Mouse (Mus musculus): ENCODE measurements around the gene Tk1. TPM values are rescaled to one million over a fixed set of nuclear protein-coding genes. Genes with fewer than 3 reads are reported as not detected.
"Not testable (repeated sequence)": the region's sequence is repeated elsewhere in the genome, so short reads cannot be mapped to it uniquely, and the experiment has no call there.

The Tk1 gene
- total RNA-seq, 2 experiments from 2014 or later = 2.6 to 4.4 TPM

DNA sequence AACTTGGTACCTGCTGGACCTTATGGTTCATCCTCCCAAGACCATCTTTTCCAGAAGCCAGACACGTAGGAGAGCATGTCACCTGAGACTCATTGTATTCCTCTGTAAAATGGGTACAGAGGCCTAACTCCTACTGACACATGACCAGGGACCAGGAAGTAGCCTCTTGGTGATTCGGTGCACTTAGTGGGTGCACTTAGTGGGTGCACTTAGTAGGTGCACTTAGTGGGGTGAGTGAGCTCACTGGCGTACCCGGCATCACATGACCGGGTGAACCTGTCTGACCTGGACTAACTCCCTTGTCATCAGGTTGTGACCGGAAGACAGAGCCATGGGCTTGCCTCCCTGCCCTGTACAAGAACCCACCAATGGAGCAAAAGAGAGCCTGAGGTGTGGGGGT, 19.1 kb downstream of the Tk1 start:
- intact Hi-C loops (cut with DNase I) = no loop called here
- no peak for DNase-seq (ENCODE audit: extremely low spot score in 1 of 2, low spot score in 2 of 2)

DNA sequence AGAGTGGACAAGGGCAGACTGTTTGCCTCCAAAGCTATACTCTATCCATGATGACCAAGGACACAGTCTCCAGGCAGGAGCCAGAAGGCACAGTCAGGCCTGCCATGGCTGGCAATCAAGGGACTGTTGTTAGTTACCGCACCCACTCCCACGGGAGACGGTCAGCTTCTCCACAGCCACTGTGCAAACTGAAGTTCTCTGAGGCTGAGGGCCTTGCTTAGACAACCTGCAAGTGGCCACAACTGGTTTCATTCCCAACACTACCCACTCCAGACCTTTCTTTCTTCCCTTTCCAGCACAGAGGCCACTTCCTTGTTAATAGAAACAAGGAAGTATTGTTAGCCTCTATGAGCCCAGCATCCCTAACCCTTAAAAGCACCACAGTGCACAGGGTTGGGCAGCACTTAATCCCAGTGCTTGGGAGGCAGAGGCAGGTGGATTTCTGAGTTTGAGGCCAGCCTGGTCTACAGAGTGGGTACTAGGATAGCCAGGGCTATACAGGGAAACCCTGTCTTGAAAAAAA, 22.7 kb downstream of the Tk1 start:
- intact Hi-C loops (cut with DNase I) = no loop called here

DNA sequence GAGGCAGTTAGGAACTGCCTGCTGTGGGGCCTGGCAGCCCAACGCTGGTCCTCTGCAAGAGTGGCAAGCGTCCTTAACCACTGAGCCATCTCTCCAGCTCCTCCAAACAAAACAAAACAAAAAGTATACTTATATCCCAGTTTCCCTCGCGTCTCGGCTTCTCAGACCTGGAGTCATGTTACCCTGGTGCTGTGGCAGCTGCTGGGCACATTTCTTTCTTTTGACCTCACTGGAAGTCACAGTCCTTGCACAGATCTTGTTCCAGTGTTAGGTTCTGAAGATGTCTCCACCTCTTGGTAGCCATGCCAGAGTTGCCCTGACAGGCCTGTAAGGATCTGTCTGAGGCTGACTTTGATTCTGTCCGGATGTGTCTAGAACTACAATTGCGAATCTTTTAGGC, 24.2 kb downstream of the Tk1 start:
- intact Hi-C loops (cut with DNase I) = no loop called here
- no peak for DNase-seq (ENCODE audit: extremely low spot score in 1 of 2, low spot score in 2 of 2)

More for the DNA sequence above, 22.7 kb downstream of the Tk1 start:
- DNase-seq (ENCODE audit: extremely low spot score in 1 of 2, low spot score in 2 of 2) = no peak

DNA sequence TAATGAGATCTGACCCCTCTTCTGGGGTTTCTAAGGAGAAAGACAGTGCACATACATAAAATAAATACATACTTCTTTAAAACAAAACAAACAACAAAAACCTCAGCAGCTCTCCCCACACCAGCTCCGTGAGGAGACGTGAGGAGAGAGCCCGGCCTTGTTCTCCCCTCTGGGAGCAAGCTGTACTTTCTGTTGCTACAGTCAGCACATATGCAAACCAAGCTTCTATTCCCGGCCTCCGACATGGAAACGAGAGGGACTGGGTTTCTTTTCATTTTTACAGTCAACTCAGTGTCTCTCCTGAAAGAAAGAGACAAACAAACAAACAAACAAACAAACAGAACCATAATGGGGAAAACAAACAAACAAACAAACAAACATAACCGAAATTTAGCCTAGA, 25.9 kb downstream of the Tk1 start:
- DNase-seq (ENCODE audit: extremely low spot score in 1 of 2, low spot score in 2 of 2) = no peak
- intact Hi-C loops (cut with DNase I) = no loop called here

DNA sequence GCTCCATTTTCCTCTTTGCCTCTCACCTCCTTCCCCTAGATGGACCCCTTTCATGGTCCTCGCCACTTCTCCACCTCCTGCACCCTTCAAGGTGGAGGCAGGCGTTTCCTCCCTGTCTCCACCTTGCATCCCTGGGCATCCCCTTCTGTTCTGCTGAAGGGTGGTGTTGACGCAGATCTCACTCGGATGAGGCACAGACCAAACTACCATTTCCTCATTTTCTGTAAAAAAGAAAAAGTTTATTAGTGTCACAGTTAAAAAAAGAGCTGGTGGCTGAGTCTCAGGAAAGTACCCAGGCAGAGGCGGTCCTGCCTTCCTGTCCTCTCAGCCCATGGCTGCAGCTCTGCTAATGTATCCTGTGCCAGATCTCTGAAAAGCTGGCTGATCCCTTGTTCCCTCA, 26.7 kb downstream of the Tk1 start:
- intact Hi-C loops (cut with DNase I) = no loop called here
- DNase-seq (ENCODE audit: extremely low spot score in 1 of 2, low spot score in 2 of 2) = no peak

DNA sequence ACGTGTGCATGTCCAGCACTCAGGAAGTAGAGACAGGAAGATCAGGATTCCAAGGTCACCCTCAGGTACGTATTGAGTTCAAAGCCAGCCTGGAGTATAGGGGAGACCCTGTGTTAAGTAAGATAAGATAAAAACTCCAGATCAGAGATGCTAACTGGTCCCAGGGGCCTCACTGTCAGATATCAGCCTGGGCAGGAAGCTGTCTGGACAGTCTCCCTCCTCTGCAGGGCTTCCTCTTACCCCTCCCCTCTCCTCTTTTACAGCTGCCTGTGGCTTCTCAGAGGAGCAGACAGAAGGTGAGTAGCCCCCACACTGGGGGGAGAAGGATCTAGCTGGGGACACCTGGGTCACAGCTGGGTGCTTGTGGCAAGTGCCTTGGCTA, 27.7 kb downstream of the Tk1 start:
- intact Hi-C loops (cut with DNase I) = no loop called here
- no peak for DNase-seq (ENCODE audit: extremely low spot score in 1 of 2, low spot score in 2 of 2)

DNA sequence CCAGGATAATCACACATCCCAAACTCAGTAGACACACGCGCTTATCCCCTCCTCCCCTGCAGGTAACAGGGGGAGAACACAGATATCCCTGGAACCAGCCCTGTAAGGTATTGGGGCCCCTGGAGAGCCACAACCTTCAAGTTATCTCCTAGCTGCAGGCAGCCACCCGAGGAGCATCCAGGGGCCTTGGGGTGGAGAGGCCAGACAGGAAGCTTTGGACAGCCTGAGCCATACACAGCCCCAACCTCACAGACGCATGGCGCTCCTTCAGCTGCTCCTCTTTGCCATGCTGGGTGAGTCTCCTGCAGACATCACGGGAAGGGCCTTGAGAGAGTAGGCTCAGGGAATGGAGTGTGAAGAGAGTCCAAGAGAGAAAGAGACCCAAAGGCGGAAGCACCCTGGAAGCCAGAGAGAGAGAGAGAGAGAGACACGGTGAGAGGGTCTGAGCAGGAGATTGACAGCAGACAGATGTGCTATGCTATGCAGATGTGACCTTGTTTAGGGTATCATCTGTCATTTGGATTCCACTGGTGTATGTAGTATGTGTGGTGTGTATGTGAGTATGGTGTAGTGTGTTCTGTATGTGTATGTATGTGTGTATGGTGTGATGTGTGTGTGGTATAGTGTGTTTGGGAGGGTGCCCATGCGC, 28.3 kb downstream of the Tk1 start, which contains the start of gene 6030468B19Rik:
Gene 6030468B19Rik (plus strand): TSS at position 150 of the 649 bp plus-strand sequence.
- intact Hi-C loops (cut with DNase I) = no loop called here
- DNase-seq (ENCODE audit: extremely low spot score in 1 of 2, low spot score in 2 of 2) = no peak

DNA sequence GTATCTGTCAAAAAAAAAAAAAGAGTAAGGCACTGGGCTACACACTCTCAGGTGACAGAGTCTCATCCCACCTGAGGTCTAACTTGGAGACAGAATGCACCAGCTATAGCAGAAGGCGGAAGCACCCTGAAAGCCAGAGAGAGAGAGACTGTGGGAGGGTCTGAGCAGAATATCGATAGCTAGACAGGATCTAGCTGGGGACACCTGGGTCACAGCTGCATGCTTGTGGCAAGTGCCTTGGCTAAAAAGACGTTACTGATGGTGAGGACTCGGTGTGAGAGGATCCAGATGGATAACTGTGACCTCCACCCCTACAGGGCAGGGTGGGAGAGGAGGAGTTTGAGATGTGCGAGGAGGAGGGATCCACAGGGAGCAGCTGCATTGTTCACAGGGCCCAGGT, 28.9 kb downstream of the Tk1 start:
- DNase-seq (ENCODE audit: extremely low spot score in 1 of 2, low spot score in 2 of 2) = no peak
- intact Hi-C loops (cut with DNase I) = no loop called here

DNA sequence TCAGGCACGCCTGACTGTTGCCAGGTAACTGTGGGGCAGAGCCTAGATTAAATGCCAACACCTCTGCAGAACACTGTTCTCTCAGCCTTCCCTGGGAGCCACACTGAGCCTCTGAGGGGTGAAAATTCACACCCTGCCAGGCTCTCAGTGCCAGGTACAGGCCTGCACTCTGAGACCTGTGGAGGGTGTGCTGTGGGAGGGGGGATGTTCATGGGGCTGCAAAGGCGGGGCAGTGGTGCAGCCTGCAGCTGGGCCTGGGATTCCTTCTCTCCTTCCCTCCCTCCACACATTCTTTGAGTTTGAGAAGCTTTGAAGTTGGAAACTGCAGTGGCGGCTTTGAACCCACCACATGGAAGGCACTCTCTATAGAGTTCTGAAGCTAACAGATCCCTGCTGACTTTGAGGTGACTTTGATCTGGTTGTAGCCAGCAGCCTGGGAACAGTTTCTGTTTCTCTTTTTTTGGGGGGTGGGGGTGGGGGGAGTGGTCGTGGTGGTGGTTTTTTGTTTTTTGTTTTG, 31.8 kb downstream of the Tk1 start:
- DNase-seq (ENCODE audit: extremely low spot score in 1 of 2, low spot score in 2 of 2) = no peak
- intact Hi-C loops (cut with DNase I) = no loop called here

DNA sequence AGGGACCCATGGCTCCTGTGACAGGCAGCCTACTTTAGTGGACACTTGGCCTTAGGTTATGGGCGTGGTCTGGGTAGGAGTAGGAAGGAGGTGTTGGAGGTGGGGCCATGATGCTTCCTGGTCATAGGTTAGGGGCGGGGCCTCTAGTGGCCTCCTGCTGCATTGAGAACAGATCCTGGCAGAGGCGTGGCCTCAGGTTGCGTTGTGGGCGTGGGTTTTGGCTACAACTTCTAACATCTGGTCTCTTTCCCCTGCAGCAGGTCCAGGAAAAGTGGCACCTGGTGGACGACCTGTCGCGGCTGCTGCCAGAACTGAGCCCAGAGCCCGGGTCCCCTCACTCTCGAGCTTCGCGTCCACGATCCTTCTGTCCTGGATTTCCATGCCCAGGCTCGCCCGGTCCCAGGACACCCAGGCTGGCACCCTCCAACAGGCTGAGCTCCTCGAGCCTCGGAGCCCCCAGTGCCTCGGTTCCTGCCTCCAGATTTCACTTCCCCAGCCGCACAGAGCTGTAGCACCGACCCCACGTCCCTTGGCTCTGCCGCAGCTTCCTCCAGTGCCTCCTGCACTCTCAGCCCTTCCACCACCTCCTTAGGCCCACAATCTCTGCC, 33.5 kb downstream of the Tk1 start:
- intact Hi-C loops (cut with DNase I) = no loop called here
- DNase-seq (ENCODE audit: extremely low spot score in 1 of 2, low spot score in 2 of 2) = peak in 1 of 2 experiments; percentile 51

DNA sequence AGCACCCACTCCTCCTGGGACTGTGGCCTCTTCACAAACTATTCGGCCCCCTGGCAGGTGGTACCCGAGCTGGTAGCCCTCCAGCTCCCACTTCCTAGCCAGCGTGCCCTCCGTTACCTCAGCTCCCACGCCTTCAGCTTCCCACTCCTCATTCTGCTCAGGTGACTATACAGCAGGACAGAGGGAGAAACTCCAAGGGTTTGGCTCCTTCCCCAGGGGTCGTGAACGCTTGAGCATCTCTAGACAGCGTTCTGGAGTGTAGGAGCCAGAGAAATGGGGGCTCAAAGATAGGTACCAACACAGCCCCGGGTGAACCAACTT, 34.5 kb downstream of the Tk1 start:
- no peak for DNase-seq (ENCODE audit: extremely low spot score in 1 of 2, low spot score in 2 of 2)
- intact Hi-C loops (cut with DNase I) = no loop called here

DNA sequence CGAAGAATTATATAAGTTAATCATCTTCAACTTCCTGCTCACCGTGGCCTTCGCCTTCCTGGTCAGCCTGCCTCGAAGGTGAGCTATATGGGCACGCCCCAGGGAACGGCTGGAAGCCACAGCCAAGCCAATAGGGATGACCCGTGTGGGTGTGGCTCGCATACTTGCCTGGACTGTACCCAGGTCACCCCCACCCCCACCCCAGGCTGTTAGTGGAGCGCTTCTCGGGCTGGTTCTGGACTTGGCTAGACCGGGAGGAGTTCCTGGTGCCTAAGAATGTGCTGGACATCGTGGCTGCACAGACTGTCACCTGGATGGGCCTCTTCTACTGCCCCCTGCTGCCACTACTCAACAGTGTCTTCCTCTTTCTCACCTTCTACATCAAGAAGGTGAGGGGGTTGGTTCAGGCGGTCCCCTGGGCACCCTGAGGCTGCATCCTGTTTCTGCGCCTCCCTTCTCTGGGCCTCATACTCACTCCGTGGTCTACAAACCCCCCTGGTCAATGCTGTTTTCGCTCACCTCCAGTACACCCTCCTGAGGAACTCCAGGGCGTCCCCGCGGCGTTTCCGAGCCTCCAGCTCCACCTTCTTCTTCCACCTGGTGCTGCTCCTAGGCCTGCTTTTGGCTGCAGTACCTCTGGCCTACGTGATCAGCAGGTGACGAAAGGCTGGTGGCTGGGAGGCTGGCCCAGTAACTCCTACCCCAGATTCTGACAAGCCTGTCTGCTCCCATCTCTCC, 35.0 kb downstream of the Tk1 start:
- DNase-seq (ENCODE audit: extremely low spot score in 1 of 2, low spot score in 2 of 2) = no peak
- intact Hi-C loops (cut with DNase I) = no loop called here

DNA sequence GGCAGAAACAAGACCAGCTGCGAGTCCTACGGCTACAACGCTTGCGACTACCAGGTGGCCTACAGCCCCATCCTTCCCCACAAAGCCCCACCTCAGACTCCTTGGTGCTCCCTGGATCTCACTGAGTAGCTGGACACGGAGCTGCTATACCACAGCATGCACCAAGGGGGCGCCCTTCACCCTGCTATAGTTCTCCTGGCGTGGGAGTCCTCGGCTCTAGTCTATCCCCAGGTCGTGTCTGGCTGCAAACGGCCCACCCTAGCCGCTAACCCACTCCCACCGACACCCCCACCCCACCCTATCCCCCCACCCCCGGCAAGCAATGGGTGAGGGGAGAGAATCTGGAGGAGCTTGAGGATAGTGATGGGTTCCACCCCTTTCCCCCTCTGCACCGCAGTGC, 35.6 kb downstream of the Tk1 start:
- intact Hi-C loops (cut with DNase I) = no loop called here

DNA sequence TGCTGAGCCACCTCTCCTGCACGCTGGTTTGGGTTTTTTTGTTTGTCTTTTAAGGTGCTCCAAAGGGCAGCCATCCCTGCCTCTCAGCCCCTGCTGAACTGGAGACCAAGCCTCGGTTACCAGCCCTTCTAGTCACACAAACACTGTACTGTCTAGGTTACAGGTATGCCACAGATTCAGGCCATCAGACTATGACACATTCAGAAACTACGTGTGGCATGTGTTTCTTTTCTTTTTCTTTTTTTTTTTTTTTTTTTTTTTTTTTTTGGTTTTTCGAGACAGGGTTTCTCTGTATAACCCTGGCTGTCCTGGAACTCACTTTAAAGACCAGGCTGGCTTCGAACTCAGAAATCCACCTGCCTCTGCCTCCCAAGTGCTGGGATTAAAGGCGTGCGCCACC, 37.4 kb downstream of the Tk1 start:
- DNase-seq (ENCODE audit: extremely low spot score in 1 of 2, low spot score in 2 of 2); intact Hi-C loops (cut with DNase I): not testable (repeated sequence)

More for the DNA sequence above, 35.6 kb downstream of the Tk1 start:
- peak in 1 of 2 experiments; percentile 74 for DNase-seq (ENCODE audit: extremely low spot score in 1 of 2, low spot score in 2 of 2)

DNA sequence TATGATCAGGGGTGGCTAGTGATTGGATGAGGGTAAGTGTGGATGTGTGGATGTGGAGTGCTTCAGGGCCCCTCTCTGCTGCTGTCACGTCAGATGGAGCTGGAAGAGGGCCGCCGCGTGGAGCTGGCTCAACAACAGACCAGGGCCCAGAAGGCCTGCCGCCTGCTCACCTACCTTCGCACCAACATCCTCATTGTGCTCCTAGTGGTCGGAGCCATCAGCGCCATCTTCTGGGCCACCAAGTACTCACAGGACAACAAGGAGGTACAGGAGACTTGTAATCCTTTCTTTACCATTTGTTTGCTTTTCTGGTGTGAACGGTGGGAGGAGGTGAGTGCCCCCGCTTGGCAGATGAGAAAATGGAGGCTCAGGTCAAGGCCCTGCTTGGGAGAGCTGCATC, 39.6 kb downstream of the Tk1 start:
- DNase-seq (ENCODE audit: extremely low spot score in 1 of 2, low spot score in 2 of 2) = peak in 1 of 2 experiments; percentile 71
- intact Hi-C loops (cut with DNase I) = no loop called here

DNA sequence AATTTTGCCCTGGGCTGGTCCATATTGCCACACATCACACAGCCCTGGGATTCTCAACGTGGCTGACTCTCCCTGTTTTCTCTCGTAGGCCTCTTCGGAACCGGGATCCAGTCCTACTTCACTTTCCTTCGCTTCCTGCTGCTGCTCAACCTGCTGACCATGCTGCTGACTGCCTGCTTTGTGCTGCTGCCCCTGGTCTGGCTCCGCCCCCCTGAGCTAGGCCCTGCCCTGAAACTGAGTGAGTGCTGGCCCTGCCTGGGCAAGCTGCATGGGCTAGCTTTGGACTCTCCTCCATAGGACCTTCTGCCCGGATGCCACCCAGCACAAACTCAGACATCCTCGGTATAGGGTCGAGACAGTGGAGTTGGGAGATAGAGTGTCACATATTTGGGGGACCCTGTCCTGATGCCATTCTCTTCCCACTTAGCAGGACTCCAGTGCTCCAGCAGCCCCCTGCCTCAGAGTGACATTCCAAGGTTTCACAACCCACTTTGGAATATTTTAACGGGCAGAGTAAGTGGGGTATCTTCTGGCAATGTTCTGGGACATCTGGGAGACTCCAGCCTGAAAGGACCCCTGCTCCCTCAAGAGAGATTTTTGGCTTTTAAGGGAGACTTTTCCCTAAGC, 42.1 kb downstream of the Tk1 start:
- intact Hi-C loops (cut with DNase I) = no loop called here
- DNase-seq (ENCODE audit: extremely low spot score in 1 of 2, low spot score in 2 of 2) = peak in 1 of 2 experiments; percentile 65

DNA sequence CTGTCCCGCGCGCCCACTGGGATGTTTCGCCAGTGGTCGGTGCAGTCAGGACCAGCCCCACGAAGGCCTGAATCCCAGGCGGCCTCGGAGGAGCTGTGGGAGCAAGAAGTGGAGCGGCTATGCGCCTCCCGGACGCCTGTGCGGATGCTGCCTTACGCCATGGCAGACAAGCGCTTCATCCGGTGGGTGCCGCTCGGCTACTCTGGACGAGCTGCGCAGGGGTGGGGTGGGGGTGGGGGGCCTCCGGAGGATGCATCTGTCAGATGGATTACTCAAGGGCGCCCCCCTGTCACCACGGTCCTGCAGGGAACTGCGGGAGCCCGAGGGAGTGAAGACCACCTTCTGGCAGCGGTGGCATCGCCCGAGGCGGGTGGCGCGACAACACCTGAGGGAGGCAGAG, 42.8 kb downstream of the Tk1 start:
- DNase-seq (ENCODE audit: extremely low spot score in 1 of 2, low spot score in 2 of 2) = peak; percentile 61 to 87
- intact Hi-C loops (cut with DNase I) = no loop called here

DNA sequence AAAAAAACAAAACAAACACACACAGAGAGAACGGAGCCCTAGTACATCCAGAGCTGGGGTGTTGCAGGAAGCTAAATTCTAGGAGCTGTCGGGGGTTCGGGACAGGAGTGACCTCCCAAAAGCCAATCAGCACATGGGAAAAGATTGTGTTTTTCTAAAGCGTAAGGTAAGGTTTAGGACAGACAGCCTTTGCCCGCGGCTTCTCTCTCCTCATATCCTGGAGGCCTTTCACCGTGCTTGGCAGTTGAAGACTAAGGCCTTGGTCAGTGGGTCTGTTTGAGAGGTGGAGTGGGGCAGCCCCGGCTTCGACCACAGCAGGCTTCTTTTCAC, 43.2 kb downstream of the Tk1 start:
- intact Hi-C loops (cut with DNase I) = no loop called here
- DNase-seq (ENCODE audit: extremely low spot score in 1 of 2, low spot score in 2 of 2) = no peak

DNA sequence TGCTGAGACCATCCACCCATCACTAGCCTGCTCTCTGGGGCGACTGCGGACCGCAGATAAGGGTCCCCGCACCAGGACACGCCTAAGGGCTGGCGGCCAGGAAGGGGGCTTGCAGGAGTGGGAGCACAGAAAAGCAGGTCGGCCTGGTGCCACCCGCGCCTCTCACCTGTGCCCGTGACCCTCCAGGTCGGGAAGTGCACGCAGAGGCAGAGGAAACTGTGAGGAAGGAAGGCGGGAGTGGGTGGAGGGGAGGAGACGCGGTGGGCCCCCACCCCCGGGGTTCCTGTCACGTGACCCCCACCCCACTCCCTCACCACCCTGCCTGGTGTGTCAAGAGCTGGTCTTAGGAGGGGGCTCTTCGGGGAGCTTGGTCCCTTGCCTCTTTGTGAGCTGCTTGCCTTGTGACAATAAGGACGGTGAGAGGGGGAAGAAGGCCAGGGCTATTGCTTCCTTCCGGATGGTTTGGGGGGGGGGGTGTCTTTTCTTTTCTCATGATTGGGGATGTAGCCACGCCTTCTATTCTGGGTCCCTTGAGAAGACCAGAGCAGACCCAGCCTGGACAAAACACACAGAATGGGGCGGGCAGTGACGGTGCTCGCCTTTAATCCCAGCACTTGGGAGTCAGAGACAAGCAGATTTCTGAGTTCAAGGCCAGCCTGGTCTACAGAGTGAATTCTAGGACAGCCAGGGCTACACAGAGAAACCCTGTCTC, 43.7 kb downstream of the Tk1 start, which contains the start of the genes Tmc8 and Tmc6:
Gene Tmc8 (plus strand): TSS at position 84 of the 712 bp plus-strand sequence.
Gene Tmc6 (minus strand): TSS at position 206 of the 712 bp plus-strand sequence.
- DNase-seq (ENCODE audit: extremely low spot score in 1 of 2, low spot score in 2 of 2) = peak in 1 of 2 experiments; percentile 65
- intact Hi-C loops (cut with DNase I) = no loop called here
